8 mouse cellular contexts compared by ENCODE assay signal in the genomic region with DNA sequence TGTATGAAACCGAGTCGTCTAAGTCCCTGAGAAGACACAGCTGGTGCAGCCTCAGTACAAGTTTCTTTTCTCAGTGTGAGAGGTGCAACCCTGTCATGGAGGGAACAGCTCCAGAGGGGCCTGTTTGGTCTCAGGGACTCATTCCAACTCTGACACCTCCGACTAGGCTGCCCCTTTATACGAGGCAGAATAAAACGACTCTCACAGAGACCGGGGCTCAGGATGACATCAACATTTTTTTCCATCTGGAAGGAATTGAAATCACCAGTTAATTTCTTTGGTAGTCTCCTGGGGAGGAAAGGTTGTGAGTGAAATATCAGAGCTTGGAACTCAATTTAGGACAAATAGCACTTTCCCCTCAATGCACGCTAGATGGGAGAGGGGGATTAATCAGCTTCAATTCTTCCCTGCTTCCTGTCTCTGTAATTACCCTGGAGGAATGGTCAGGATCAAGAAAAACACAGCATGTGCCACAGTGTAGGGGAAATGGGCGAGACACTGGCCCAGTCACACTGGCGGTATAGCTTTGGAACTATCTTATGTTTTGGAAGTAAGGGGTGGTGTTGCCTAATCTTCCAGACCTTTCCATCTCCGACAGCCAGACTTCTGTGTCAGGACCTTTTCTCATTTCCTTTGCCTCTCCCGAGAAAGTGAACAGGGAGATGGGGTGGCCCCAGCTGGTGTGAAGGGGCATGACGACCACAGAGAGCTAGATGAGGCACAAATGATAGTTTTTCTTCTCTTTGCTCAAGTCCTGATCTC. TPM values are rescaled to one million over a fixed set of nuclear protein-coding genes. Genes with fewer than 3 reads are reported as not detected.
A peak's percentile ranks its signal among the peaks of the same experiment; 100 is the strongest.
DNase-seq lines count a peak whose midpoint lies in the region; ATAC-seq and TF ChIP-seq lines count a peak whose summit lies in the region.

No protein-coding gene starts in this region.

- H3K4me3 ChIP-seq in intestine, embryonic 16.5 days (ENCODE audit: low read length) = no peak overlapping the region
- H3K4me3 ChIP-seq in stomach, embryonic 15.5 days (replicated peaks) = no peak overlapping the region
- H3K4me3 ChIP-seq in liver, postnatal 0 days (ENCODE audit: low read depth, low read length) = no peak overlapping the region

- WGBS in intestine, embryonic 16.5 days = 32% methylated on average over 12 of the region's 12 CpGs
- WGBS in stomach, embryonic 15.5 days = 32% methylated on average over 12 of the region's 12 CpGs
- WGBS in liver, postnatal 0 days (ENCODE audit: insufficient replicate concordance) = 57% methylated on average over 12 of the region's 12 CpGs

- no peak overlapping the region for H3K9ac ChIP-seq in intestine, embryonic 16.5 days (ENCODE audit: low read depth, low read length)
- no peak overlapping the region for H3K9ac ChIP-seq in stomach, embryonic 15.5 days
- H3K9ac ChIP-seq in liver, postnatal 0 days (replicated peaks) = no peak overlapping the region

- H3K36me3 ChIP-seq in intestine, embryonic 16.5 days (ENCODE audit: control insufficient read depth, insufficient read depth, low read length) = no peaks in the 10 kb centered on the region
- H3K36me3 ChIP-seq in stomach, embryonic 15.5 days = no peaks in the 10 kb centered on the region
- H3K36me3 ChIP-seq in liver, postnatal 0 days (replicated peaks; ENCODE audit: insufficient read depth, low read length) = no peaks in the 10 kb centered on the region

- no peaks in the 10 kb centered on the region for H3K9me3 ChIP-seq in intestine, embryonic 16.5 days (ENCODE audit: control insufficient read depth, low read length)
- no peaks in the 10 kb centered on the region for H3K9me3 ChIP-seq in stomach, embryonic 15.5 days
- no peaks in the 10 kb centered on the region for H3K9me3 ChIP-seq in liver, postnatal 0 days (ENCODE audit: low read length)

- TF ChIP-seq CTCF in liver, postnatal 0 days (IDR thresholded peaks at IDR 0.05; ENCODE audit: low read depth) = no peak

- no peak overlapping the region for H3K4me2 ChIP-seq in intestine, embryonic 16.5 days (ENCODE audit: low read depth, low read length)
- peak overlapping the region; percentile 5; the same call in 1 of the 2 replicates for H3K4me2 ChIP-seq in stomach, embryonic 15.5 days
- H3K4me2 ChIP-seq in liver, postnatal 0 days (ENCODE audit: low read depth, low read length) = no peak overlapping the region

- TF ChIP-seq EP300 in liver, postnatal 0 days (IDR thresholded peaks at IDR 0.05; ENCODE audit: low read depth) = no peak

- H3K27me3 ChIP-seq in intestine, embryonic 16.5 days (replicated peaks; ENCODE audit: control insufficient read depth, insufficient read depth, low read length) = no peaks in the 10 kb centered on the region
- no peaks in the 10 kb centered on the region for H3K27me3 ChIP-seq in stomach, embryonic 15.5 days (replicated peaks)
- H3K27me3 ChIP-seq in liver, postnatal 0 days (ENCODE audit: insufficient read depth, low read length) = no peaks in the 10 kb centered on the region

- DNase-seq in kidney, postnatal 14 days = peak; percentile 72
- no peak for DNase-seq in kidney, adult 11 months
- DNase-seq in heart, adult 11 months = peak; percentile 98
- no peak for DNase-seq in liver, postnatal 0 days
- no peak for DNase-seq in ovary, postnatal 36 days (ENCODE audit: low spot score)
- no peak for DNase-seq in adrenal gland, adult (ENCODE audit: inconsistent age in 2 of 2, low spot score in 1 of 2)

- peaks cover 17% of the 10 kb centered on the region for H3K4me1 ChIP-seq in intestine, embryonic 16.5 days (ENCODE audit: control insufficient read depth, insufficient read depth, low read length)
- peaks cover 17% of the 10 kb centered on the region for H3K4me1 ChIP-seq in stomach, embryonic 15.5 days
- H3K4me1 ChIP-seq in liver, postnatal 0 days (ENCODE audit: insufficient read depth) = no peaks in the 10 kb centered on the region

- ATAC-seq in intestine, embryonic 16.5 days = peak; percentile 79
- ATAC-seq in stomach, embryonic 15.5 days (ENCODE audit: insufficient read depth, low FRiP score, low read depth) = peak; percentile 84
- no peak for ATAC-seq in liver, postnatal 0 days

- H3K27ac ChIP-seq in intestine, embryonic 16.5 days (ENCODE audit: low read length) = peak overlapping the region; percentile 35
- peak overlapping the region; percentile 87 for H3K27ac ChIP-seq in stomach, embryonic 15.5 days
- no peak overlapping the region for H3K27ac ChIP-seq in liver, postnatal 0 days (ENCODE audit: low read depth)

RNA-seq across cellular contexts. Expression of gene Nepro, which starts 28.1 kb away (rescaled TPM):
- polyA plus RNA-seq in intestine, embryonic 16.5 days (2015; fragmentation: Nextera tagmentation; extraction: Ambion mirVana) = 5.7 and 6.7 TPM in 2 replicates
- 7.7 and 8.6 TPM in 2 replicates for polyA plus RNA-seq in stomach, embryonic 15.5 days (2015; fragmentation: Nextera tagmentation; extraction: Ambion mirVana)
- 1.9 and 2.4 TPM in 2 replicates for polyA plus RNA-seq in liver, postnatal 0 days (2015; fragmentation: Nextera tagmentation; extraction: Ambion mirVana)

RNA-seq across cellular contexts. Expression of gene Gtpbp8, which starts 50.1 kb away (rescaled TPM):
- 29.1 and 34.0 TPM in 2 replicates for polyA plus RNA-seq in intestine, embryonic 16.5 days (2015; fragmentation: Nextera tagmentation; extraction: Ambion mirVana)
- 29.0 and 30.8 TPM in 2 replicates for polyA plus RNA-seq in stomach, embryonic 15.5 days (2015; fragmentation: Nextera tagmentation; extraction: Ambion mirVana)
- polyA plus RNA-seq in liver, postnatal 0 days (2015; fragmentation: Nextera tagmentation; extraction: Ambion mirVana) = 18.3 and 18.4 TPM in 2 replicates

Comparison
In these comparisons a context has a peak if more than half of its experiments do, and no peak if none do; other contexts are left out.
1. DNase-seq: peak in kidney, postnatal 14 days (single experiment) and heart, adult 11 months (single experiment); none in kidney, adult 11 months (single experiment), liver, postnatal 0 days (single experiment), ovary, postnatal 36 days (single experiment) and adrenal gland, adult (0 of 2).